Mouse (Mus musculus) intestine, postnatal 0 days (tissue): ENCODE results near the gene Dlg2. TPM values are rescaled to one million over a fixed set of nuclear protein-coding genes. Genes with fewer than 3 reads are reported as not detected.

ENCODE experiments used
- ATAC-seq: fragments of 200-750 bp; cut with Nextera tagmentation; 2 replicates; pipeline ENCODE4 v1.8.0; 2017; ENCODE audit warnings: mild to moderate bottlenecking, moderate TSS enrichment, moderate library complexity
- H3K27ac ChIP-seq: fragments of 300-500 bp; sonication (generic); 2 replicates; pipeline ENCODE4 v1.5.1; 2014; ENCODE audit warnings: mild to moderate bottlenecking, low read depth, low read length, moderate library complexity
- H3K27me3 ChIP-seq: fragments of 300-500 bp; sonication (generic); replicated peaks from 2 replicates; pipeline ENCODE4 v1.6.1; 2014; ENCODE audit warnings: low read length, mixed read lengths; ENCODE audit not compliant: control insufficient read depth, insufficient read depth
- H3K36me3 ChIP-seq: fragments of 300-500 bp; sonication (generic); 2 replicates; pipeline ENCODE4 v1.6.1; 2014; ENCODE audit warnings: mild to moderate bottlenecking, moderate library complexity; ENCODE audit not compliant: control insufficient read depth, insufficient read depth
- H3K4me1 ChIP-seq: fragments of 300-500 bp; sonication (generic); replicated peaks from 2 replicates; pipeline ENCODE4 v1.6.1; 2014; ENCODE audit warnings: antibody characterized with exemption, low read length, mixed read lengths; ENCODE audit not compliant: control insufficient read depth, insufficient read depth
- H3K4me2 ChIP-seq: fragments of 300-500 bp; sonication (generic); replicated peaks from 2 replicates; pipeline ENCODE4 v1.6.1; 2014; ENCODE audit warnings: low read depth, mild to moderate bottlenecking, moderate library complexity
- H3K4me3 ChIP-seq: fragments of 300-500 bp; sonication (generic); 2 replicates; pipeline ENCODE4 v1.5.1; 2014; ENCODE audit warnings: low read depth, low read length
- H3K9ac ChIP-seq: fragments of 300-500 bp; sonication (generic); 2 replicates; pipeline ENCODE4 v1.6.1; 2014; ENCODE audit warnings: mild to moderate bottlenecking, low read depth, low read length
- H3K9me3 ChIP-seq: fragments of 300-500 bp; sonication (generic); 2 replicates; pipeline ENCODE4 v1.6.1; 2016; ENCODE audit warnings: mixed run types; ENCODE audit not compliant: control insufficient read depth
- CTCF ChIP-seq: sonication (generic); IDR thresholded peaks from 2 replicates; pipeline ENCODE4 v1.5.1; 2016; ENCODE audit warnings: low read depth, mild to moderate bottlenecking, control low read depth, antibody characterized with exemption, moderate library complexity
- WGBS: fragments of 180-500 bp; shearing (Covaris S2); extraction: QIAGEN DNeasy Blood & Tissue Kit; methylation state at CpG from one replicate; pipeline ENCODE4 v1.1.7; 2014; 5-methylcytosine and 5-hydroxymethylcytosine counted together
- polyA plus RNA-seq: library from polyadenylated mRNA; unstranded; fragments of >200 nt; fragmentation: Nextera tagmentation; extraction: Ambion mirVana; gene quantifications from 2 replicates; pipeline ENCODE4 v1.2.1, GENCODE M21; 2015

Dlg2 gene
- polyA plus RNA-seq, 1 experiment from 2014 or later, result 1.1 TPM

DNA sequence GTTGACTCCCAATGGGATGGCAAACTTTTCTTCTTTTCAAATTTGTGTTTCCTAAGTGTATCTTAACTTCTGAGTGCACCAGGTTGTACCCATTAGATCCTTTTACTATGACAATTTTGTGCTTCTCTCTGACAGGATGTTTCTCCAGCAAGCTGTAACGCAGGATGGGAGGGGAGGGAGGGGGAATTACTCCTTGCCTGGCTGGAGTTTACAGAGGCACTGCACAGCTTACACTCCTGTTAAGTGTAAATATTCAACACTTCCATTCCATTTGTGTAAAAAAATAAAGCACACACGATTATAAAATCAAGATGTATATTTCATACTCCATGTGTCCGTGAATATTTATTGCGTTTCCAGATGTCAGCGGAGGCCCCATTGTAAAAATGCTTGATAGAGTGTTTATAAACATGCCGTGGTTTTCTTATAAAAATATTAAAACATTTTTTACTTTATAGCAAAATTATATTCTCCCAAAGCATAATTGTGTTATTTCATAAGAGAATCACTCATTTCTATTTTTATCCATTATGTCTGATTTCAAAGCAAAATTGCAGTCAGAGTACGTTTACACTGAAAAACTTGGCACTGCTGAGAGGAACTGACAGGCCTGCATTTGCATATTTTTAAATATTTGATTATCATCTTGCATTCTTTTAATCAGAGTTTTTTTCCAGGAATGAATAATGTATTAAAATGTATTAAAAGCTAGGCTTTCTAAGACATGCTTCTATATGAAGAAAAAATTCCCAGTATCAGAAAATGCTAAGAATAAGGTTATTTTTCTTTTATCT lies 1972.5 kb downstream of the Dlg2 start:
- Histone ChIP-seq H3K4me2 (no peak overlapping the region), H3K27ac (no peak overlapping the region), H3K9ac (no peak overlapping the region), H3K4me3 (no peak overlapping the region), H3K27me3 (no peaks in the 10 kb centered on the region), H3K9me3 (no peaks in the 10 kb centered on the region), H3K36me3 (no peaks in the 10 kb centered on the region), H3K4me1 (no peaks in the 10 kb centered on the region)
- WGBS, result 63% methylated on average over 7 of the region's 7 CpGs
- no peak for TF ChIP-seq CTCF
- no peak for ATAC-seq

DNA sequence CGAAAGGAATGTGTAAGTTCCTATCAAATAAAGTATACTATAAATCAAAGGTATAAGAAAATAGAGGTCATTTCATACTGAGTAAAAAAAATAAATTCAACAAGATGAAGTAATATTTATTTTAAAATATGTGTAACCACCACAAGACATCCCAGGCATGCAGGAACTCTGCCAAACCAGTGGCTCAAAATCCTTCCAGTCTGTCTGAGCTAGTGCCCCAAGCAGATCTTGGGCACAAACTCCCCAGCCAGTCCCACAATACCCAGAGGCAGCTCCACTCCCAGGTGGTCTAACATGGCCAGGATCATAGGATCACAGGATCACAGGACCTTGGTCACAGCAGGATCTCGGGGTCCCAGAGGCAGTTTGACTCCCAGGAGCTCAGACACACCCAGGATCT lies 1977.7 kb downstream of the Dlg2 start:
- ATAC-seq, result no peak
- Histone ChIP-seq H3K9me3 (no peaks in the 10 kb centered on the region), H3K36me3 (no peaks in the 10 kb centered on the region), H3K4me1 (no peaks in the 10 kb centered on the region), H3K4me3 (no peak overlapping the region), H3K27ac (no peak overlapping the region), H3K4me2 (no peak overlapping the region), H3K27me3 (no peaks in the 10 kb centered on the region), H3K9ac (no peak overlapping the region)
- TF ChIP-seq CTCF, result no peak
- 65% methylated on average over 2 of the region's 2 CpGs for WGBS

DNA sequence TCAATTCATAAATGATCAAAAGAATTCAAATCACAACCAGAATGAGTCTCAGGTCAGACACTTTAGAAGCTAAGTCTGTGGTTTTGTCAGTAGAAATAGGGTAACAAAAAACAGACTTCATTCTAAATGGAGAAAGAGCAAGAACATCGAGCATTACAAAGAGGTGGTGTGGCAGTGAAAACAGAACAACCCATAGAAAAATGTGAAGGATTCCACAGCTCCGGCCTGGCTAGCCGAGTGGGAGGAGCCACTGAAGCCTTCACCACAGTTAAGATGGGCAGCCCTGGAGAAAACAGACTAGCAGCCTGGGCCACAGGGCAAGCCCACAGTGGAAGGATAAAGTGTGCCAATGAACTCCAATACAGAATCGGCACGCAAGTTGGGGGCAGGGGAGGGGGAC lies 1979.5 kb downstream of the Dlg2 start:
- no peak overlapping the region for H3K4me2 ChIP-seq
- H3K36me3 ChIP-seq, result no peaks in the 10 kb centered on the region
- no peak for TF ChIP-seq CTCF
- 47% methylated on average over 5 of the region's 5 CpGs for WGBS
- H3K27ac ChIP-seq, result no peak overlapping the region
- no peaks in the 10 kb centered on the region for H3K9me3 ChIP-seq
- H3K4me1 ChIP-seq, result no peaks in the 10 kb centered on the region
- ATAC-seq, result no peak
- H3K9ac ChIP-seq, result no peak overlapping the region
- no peak overlapping the region for H3K4me3 ChIP-seq
- H3K27me3 ChIP-seq, result no peaks in the 10 kb centered on the region

- Histone ChIP-seq H3K27ac (no peak overlapping the region), H3K4me1 (no peaks in the 10 kb centered on the region), H3K36me3 (no peaks in the 10 kb centered on the region), H3K9me3 (no peaks in the 10 kb centered on the region), H3K4me3 (no peak overlapping the region), H3K9ac (no peak overlapping the region), H3K27me3 (no peaks in the 10 kb centered on the region), H3K4me2 (no peak overlapping the region)
- TF ChIP-seq CTCF, result no peak
- ATAC-seq, result no peak
- 34% methylated on average over 4 of the region's 4 CpGs for WGBS
These were observed 1981.3 kb downstream of the Dlg2 start for GRCm38 (mm10) chr7:92457791-92458190.

DNA sequence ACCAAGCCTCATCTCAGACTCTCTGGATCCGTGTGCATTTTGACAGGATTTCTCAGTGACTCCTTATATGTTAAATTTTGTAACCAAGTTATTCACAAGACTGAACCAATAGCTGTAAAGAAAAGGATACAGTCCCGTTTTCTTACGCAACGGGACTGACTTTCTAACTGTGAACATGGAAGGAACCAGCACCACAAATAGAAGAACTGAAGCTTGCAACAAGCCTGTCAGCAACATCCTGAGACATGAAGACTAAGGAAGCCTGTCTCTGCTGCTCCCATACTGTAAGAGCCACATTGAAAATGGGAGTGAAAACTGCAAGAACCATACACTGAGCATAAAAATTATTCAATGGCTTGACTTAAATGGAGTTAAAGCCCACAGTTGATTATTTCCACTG lies 1981.8 kb downstream of the Dlg2 start:
- Histone ChIP-seq H3K27me3 (no peaks in the 10 kb centered on the region), H3K4me3 (no peak overlapping the region), H3K9me3 (no peaks in the 10 kb centered on the region), H3K27ac (no peak overlapping the region), H3K36me3 (no peaks in the 10 kb centered on the region), H3K9ac (no peak overlapping the region), H3K4me1 (no peaks in the 10 kb centered on the region), H3K4me2 (no peak overlapping the region)
- 80% methylated on average over 4 of the region's 4 CpGs for WGBS
- TF ChIP-seq CTCF, result no peak
- ATAC-seq, result no peak

DNA sequence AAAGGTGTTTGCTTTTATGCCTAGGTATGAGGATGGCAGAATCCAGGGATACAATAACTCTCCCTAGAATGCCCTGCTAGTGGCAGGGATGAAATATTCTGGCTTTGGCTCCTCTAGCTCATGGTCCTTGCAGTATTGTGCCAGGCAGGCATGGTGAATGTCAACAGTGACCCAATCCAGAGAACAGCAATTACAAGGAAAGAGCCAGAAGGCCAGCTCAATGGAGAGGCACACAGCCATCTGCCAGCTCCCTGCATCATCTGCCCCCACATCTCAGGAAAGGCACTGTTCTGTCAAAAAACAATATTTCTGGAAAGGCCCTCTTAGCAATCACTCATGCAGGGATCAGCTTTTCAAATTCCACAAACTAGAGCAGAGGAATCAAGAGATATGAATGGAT lies 1984.1 kb downstream of the Dlg2 start:
- TF ChIP-seq CTCF, result no peak
- Histone ChIP-seq H3K27ac (no peak overlapping the region), H3K4me1 (no peaks in the 10 kb centered on the region), H3K36me3 (no peaks in the 10 kb centered on the region), H3K9me3 (no peaks in the 10 kb centered on the region), H3K9ac (no peak overlapping the region), H3K4me3 (no peak overlapping the region), H3K27me3 (no peaks in the 10 kb centered on the region), H3K4me2 (no peak overlapping the region)
- no peak for ATAC-seq

DNA sequence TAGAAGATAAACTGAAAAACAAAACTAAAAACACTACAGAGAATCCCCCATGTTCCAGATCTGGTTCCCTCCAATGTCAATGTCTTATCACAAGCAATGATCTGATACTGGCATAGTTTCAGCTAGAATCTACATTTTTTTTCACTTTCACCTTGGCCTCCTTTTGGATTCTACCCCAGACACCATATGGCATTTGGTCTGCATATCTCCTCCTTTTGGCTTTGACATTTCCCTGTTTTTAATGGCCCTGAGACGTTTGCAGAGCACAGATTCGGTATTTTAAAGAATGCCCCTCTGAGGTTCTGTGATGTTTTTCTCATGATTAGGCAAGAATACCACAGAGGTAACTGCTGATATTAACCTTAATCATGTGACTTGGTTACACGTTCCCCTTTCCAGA lies 1984.8 kb downstream of the Dlg2 start:
- no peak overlapping the region for H3K27ac ChIP-seq
- H3K4me1 ChIP-seq, result no peaks in the 10 kb centered on the region
- H3K36me3 ChIP-seq, result no peaks in the 10 kb centered on the region
- H3K4me2 ChIP-seq, result no peak overlapping the region
- no peaks in the 10 kb centered on the region for H3K9me3 ChIP-seq
- H3K9ac ChIP-seq, result no peak overlapping the region
- TF ChIP-seq CTCF, result no peak
- no peak overlapping the region for H3K4me3 ChIP-seq
- no peak for ATAC-seq
- WGBS, result 46% methylated on average over 3 of the region's 3 CpGs
- H3K27me3 ChIP-seq, result no peaks in the 10 kb centered on the region
